Mouse (Mus musculus) midbrain, postnatal 0 days (tissue): ENCODE results near the gene Aftph. TPM values are rescaled to one million over a fixed set of nuclear protein-coding genes. Genes with fewer than 3 reads are reported as not detected.
"Not testable (repeated sequence)": the region's sequence is repeated elsewhere in the genome, so short reads cannot be mapped to it uniquely, and the experiment has no call there.

Experiments used
- ATAC-seq: fragments of 200-750 bp; cut with Nextera tagmentation; 2 replicates; pipeline ENCODE4 v1.8.0; 2017; ENCODE audit warnings: moderate number of reproducible peaks, mild to moderate bottlenecking, moderate TSS enrichment, moderate library complexity; ENCODE audit not compliant: low FRiP score
- DNase-seq: peaks from one replicate; pipeline ENCODE4 v3.0.0-alpha.2; 2015; ENCODE audit warnings: low spot score
- H3K27ac ChIP-seq: fragments of 300-500 bp; sonication (generic); 2 replicates; pipeline ENCODE4 v1.5.1; 2014; ENCODE audit warnings: low read depth, mild to moderate bottlenecking, low read length, mixed read lengths
- H3K27me3 ChIP-seq: fragments of 300-500 bp; sonication (generic); 2 replicates; pipeline ENCODE4 v1.6.1; 2014; ENCODE audit warnings: low read length, control low read depth, mixed read lengths; ENCODE audit not compliant: insufficient read depth
- H3K36me3 ChIP-seq: fragments of 300-500 bp; sonication (generic); 2 replicates; pipeline ENCODE4 v1.6.1; 2014; ENCODE audit warnings: low read length, control low read depth, mixed read lengths; ENCODE audit not compliant: insufficient read depth
- H3K4me1 ChIP-seq: fragments of 300-500 bp; sonication (generic); 2 replicates; pipeline ENCODE4 v1.6.1; 2014; ENCODE audit warnings: mild to moderate bottlenecking, control low read depth, antibody characterized with exemption, low read length, mixed read lengths; ENCODE audit not compliant: insufficient read depth
- H3K4me2 ChIP-seq: fragments of 300-500 bp; sonication (generic); 2 replicates; pipeline ENCODE4 v1.6.1; 2014; ENCODE audit warnings: low read depth, mild to moderate bottlenecking, low read length, mixed read lengths; ENCODE audit not compliant: poor library complexity, severe bottlenecking
- H3K4me3 ChIP-seq: fragments of 300-500 bp; sonication (generic); 2 replicates; pipeline ENCODE4 v1.5.1; 2014; ENCODE audit warnings: low read depth, mild to moderate bottlenecking, low read length, moderate library complexity
- H3K9ac ChIP-seq: fragments of 300-500 bp; sonication (generic); replicated peaks from 2 replicates; pipeline ENCODE4 v1.6.1; 2014; ENCODE audit warnings: mild to moderate bottlenecking, low read length, moderate library complexity, mixed read lengths; ENCODE audit not compliant: poor library complexity, severe bottlenecking
- H3K9me3 ChIP-seq: fragments of 300-500 bp; sonication (generic); 2 replicates; pipeline ENCODE4 v1.6.1; 2016; ENCODE audit warnings: low read length, control low read depth
- CTCF ChIP-seq: IDR thresholded peaks from 2 replicates; pipeline ENCODE4 v1.5.1; 2016; ENCODE audit warnings: antibody characterized with exemption, mild to moderate bottlenecking
- WGBS: fragments of 180-500 bp; shearing (Covaris S2); extraction: QIAGEN DNeasy Blood & Tissue Kit; methylation state at CpG from one replicate; pipeline ENCODE4 v1.1.7; 2014; 5-methylcytosine and 5-hydroxymethylcytosine counted together
- polyA plus RNA-seq: library from polyadenylated mRNA; unstranded; fragments of >200 nt; fragmentation: Nextera tagmentation; extraction: Ambion mirVana; gene quantifications from 2 replicates; pipeline ENCODE4 v1.2.1, GENCODE M21; 2015
- total RNA-seq: library from RNA; depleted of rRNA; stranded (reverse); fragments of >200 nt; gene quantifications from 2 replicates; pipeline ENCODE4 v1.2.3, GENCODE M21; 2014

Aftph gene
- total and polyA plus RNA-seq, 2 experiments from 2014 or later: 23.4 to 41.2 TPM

DNA sequence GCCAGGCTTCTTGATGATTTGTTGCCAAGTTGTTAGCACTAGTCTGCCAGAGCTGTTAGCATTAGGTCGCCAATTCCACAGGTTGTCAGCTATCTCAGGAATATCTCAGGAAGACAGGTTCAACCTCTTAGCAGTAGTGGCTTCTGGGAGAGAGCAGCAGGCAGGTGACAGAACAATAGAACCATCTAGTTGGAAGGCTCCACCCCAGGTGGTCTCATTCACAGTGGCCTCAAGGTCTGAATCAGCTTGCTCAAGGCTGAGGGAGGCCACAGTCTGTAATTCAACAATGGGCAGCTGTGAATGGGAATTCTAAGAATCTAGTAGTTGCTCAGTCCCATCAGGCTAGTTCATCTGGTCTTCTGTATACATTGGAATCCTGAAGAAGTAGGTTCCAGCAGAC lies 31.3 kb upstream of the Aftph start:
- H3K27me3 ChIP-seq: no peaks in the 10 kb centered on the region
- no peak for DNase-seq
- no peak overlapping the region for H3K9ac ChIP-seq
- H3K4me3 ChIP-seq: no peak overlapping the region
- H3K4me2 ChIP-seq: no peak overlapping the region
- ATAC-seq: no peak
- H3K36me3 ChIP-seq: no peaks in the 10 kb centered on the region
- H3K4me1 ChIP-seq: no peaks in the 10 kb centered on the region
- TF ChIP-seq CTCF: no peak
- H3K27ac ChIP-seq: no peak overlapping the region
- no peaks in the 10 kb centered on the region for H3K9me3 ChIP-seq
- 68% methylated on average over 1 of the region's 1 CpGs for WGBS

GRCm38 (mm10) chr11:20771827-20772226 lies 30.4 kb upstream of the Aftph start:
- H3K9me3 ChIP-seq, DNase-seq, H3K36me3 ChIP-seq, H3K27ac ChIP-seq, H3K4me2 ChIP-seq, H3K9ac ChIP-seq, ATAC-seq, H3K4me3 ChIP-seq, H3K27me3 ChIP-seq, H3K4me1 ChIP-seq: not testable (repeated sequence)
- WGBS: 89% methylated on average over 9 of the region's 9 CpGs

DNA sequence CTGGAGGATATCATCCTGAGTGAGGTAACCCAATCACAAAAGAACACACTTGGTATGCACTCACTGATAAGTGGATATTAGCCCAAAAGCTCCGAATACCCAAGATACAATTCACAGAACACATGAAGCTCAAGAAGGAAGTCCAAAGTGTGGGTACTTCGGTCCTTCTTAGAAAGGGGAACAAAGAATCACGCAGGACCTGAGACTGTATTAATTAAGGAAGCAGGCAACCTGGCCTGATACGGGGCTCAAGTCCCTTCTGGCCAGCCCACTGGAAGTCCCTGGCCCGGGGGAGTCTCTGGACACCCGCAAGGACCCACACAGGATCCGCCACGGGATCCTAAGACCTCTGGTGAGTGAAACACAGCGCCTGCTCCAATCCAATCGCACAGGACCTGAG lies 20.6 kb upstream of the Aftph start:
- H3K4me3 ChIP-seq: not testable (repeated sequence)
- WGBS: 92% methylated on average over 10 of the region's 10 CpGs

DNA sequence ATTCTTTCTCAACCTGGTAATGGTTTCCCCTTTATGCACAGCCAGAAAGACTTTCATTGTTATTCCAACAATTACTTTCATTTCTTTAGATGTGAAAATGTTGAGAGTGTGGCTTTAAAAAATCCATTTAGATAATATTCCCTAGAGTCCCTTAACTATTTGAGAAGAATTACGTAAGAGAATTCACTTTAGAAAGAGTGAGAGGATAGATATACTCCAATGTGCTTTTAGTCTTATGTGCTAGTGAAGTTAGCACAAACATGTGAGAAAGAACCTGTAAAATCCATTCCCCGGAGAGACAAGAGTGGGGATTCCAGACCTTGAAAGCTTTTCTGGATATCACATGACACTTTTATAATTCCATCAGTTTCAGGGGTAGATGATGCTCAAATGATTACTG lies 9.2 kb upstream of the Aftph start:
- Histone ChIP-seq H3K4me2 (no peak overlapping the region), H3K27me3 (no peaks in the 10 kb centered on the region), H3K9ac (no peak overlapping the region), H3K9me3 (no peaks in the 10 kb centered on the region), H3K27ac (no peak overlapping the region), H3K4me1 (no peaks in the 10 kb centered on the region), H3K4me3 (no peak overlapping the region), H3K36me3 (no peaks in the 10 kb centered on the region)
- 85% methylated on average over 2 of the region's 2 CpGs for WGBS
- TF ChIP-seq CTCF: no peak
- ATAC-seq: no peak
- no peak for DNase-seq

More for the DNA sequence above, 20.6 kb upstream of the Aftph start:
- H3K27me3 ChIP-seq, H3K9ac ChIP-seq, ATAC-seq, H3K36me3 ChIP-seq, H3K4me2 ChIP-seq, H3K27ac ChIP-seq, H3K4me1 ChIP-seq, H3K9me3 ChIP-seq, DNase-seq: not testable (repeated sequence)

DNA sequence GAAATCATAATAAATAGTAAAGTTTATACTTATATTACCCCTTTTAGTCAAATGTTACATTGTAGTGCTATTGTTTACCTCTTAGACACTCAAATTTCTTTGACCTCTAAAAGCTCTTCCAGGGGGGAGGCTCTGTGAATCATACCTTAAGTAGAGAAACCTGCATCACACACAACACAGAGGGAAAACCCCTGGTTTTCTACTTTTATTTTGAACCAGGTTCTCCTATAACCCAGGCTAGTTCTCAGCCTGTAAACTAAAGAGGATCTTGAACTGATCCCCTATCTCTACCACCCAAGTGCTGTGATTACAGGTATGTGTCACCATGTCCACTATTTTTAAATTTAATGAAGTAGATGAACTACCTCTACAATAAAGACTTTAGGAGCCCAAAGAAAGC lies 2.0 kb upstream of the Aftph start:
- H3K36me3 ChIP-seq: no peaks in the 10 kb centered on the region
- ATAC-seq: no peak
- no peak for DNase-seq
- no peaks in the 10 kb centered on the region for H3K9me3 ChIP-seq
- H3K9ac ChIP-seq: no peak overlapping the region
- H3K27me3 ChIP-seq: no peaks in the 10 kb centered on the region
- no peak for TF ChIP-seq CTCF
- H3K4me1 ChIP-seq: no peaks in the 10 kb centered on the region
- no peak overlapping the region for H3K4me3 ChIP-seq
- H3K27ac ChIP-seq: no peak overlapping the region
- no peak overlapping the region for H3K4me2 ChIP-seq

GRCm38 (mm10) chr11:20742361-20742897 lies 1.0 kb upstream of the Aftph start:
- H3K9me3 ChIP-seq: no peaks in the 10 kb centered on the region
- H3K36me3 ChIP-seq: no peaks in the 10 kb centered on the region
- H3K27me3 ChIP-seq: no peaks in the 10 kb centered on the region
- ATAC-seq (no peak), DNase-seq (peak; percentile 79)
- H3K4me2 ChIP-seq: peak overlapping the region; percentile 81
- H3K27ac ChIP-seq: peak overlapping the region; percentile 84
- peak overlapping the region; percentile 64 for H3K9ac ChIP-seq
- peak overlapping the region; percentile 98 for H3K4me3 ChIP-seq
- no peaks in the 10 kb centered on the region for H3K4me1 ChIP-seq
- under 1% methylated on average over 9 of the region's 9 CpGs for WGBS
- TF ChIP-seq CTCF: peak; percentile 84
